In genomic region chr13:28718169-28718867, GRCm38 (mm10) we compare ENCODE assay signal across 8 mouse cellular contexts.
DNase-seq lines count a peak whose midpoint lies in the region; ATAC-seq and TF ChIP-seq lines count a peak whose summit lies in the region.

No protein-coding gene starts in this region.

- DNase-seq in heart, adult 9 months (ENCODE audit: low spot score in 2 of 2), result peak; percentile 70 to 90
- DNase-seq in yolk sac, embryonic 10.5 days (ENCODE audit: low spot score), result peak; percentile 47
- DNase-seq in spleen, postnatal 14 days (ENCODE audit: low spot score in 2 of 2), result no peak
- no peak for DNase-seq in spleen, adult 18-20 months

- 12% methylated on average over 11 of the region's 11 CpGs for WGBS in kidney, embryonic 15.5 days

- peak; percentile 53 for ATAC-seq in common myeloid progenitor, adult 5-6 weeks (replicated peaks; ENCODE audit: low read depth, poor library complexity, severe bottlenecking)
- ATAC-seq in kidney, embryonic 15.5 days (replicated peaks; ENCODE audit: low FRiP score), result peak; percentile 93
- ATAC-seq in megakaryocyte-erythroid progenitor cell, adult 5-6 weeks (replicated peaks; ENCODE audit: low FRiP score, low TSS enrichment, poor library complexity, severe bottlenecking), result 0 out of 2 replicates have a peak, but pooled peaks have one; percentile 28

- no peaks in the 10 kb centered on the region for H3K27me3 ChIP-seq in E14TG2a.4 (ENCODE audit: insufficient read depth, low read length)
- H3K27me3 ChIP-seq in kidney, embryonic 15.5 days, result no peaks in the 10 kb centered on the region

- H3K9me3 ChIP-seq in E14TG2a.4 (ENCODE audit: low read length), result no peaks in the 10 kb centered on the region
- no peaks in the 10 kb centered on the region for H3K9me3 ChIP-seq in kidney, embryonic 15.5 days (replicated peaks)

- peak overlapping the region; percentile 26 for H3K4me3 ChIP-seq in E14TG2a.4 (replicated peaks; ENCODE audit: low read length)
- H3K4me3 ChIP-seq in kidney, embryonic 15.5 days (replicated peaks), result no peak overlapping the region

- peak overlapping the region; percentile 14; the same call in 1 of the 2 replicates for H3K4me2 ChIP-seq in kidney, embryonic 15.5 days

- no peak for TF ChIP-seq CTCF in E14TG2a.4 (conservative IDR thresholded peaks at IDR 0.05; ENCODE audit: low read length)

- no peaks in the 10 kb centered on the region for H3K36me3 ChIP-seq in E14TG2a.4 (ENCODE audit: insufficient read depth, low read length)
- no peaks in the 10 kb centered on the region for H3K36me3 ChIP-seq in kidney, embryonic 15.5 days

- H3K9ac ChIP-seq in kidney, embryonic 15.5 days, result no peak overlapping the region

- H3K27ac ChIP-seq in kidney, embryonic 15.5 days, result peak overlapping the region; percentile 82

- peaks cover 60% of the 10 kb centered on the region for H3K4me1 ChIP-seq in E14TG2a.4 (replicated peaks; ENCODE audit: low read depth, low read length)
- H3K4me1 ChIP-seq in kidney, embryonic 15.5 days, result peaks cover 50% of the 10 kb centered on the region

Comparison
In these comparisons a context has a peak if more than half of its experiments do, and no peak if none do; other contexts are left out.
1. ATAC-seq: peak in every context shown above with its lines; median percentile 93 in kidney, embryonic 15.5 days; 53 in common myeloid progenitor, adult 5-6 weeks; 28 in megakaryocyte-erythroid progenitor cell, adult 5-6 weeks.
2. DNase-seq: peak in heart, adult 9 months (2 of 2) and yolk sac, embryonic 10.5 days (single experiment); none in spleen, postnatal 14 days (0 of 2) and spleen, adult 18-20 months (0 of 2).